Mouse (Mus musculus) MEL (cell line): ENCODE measurements around the gene Ube4a. TPM values are rescaled to one million over a fixed set of nuclear protein-coding genes. Genes with fewer than 3 reads are reported as not detected.

ENCODE experiments used
- DNase-seq: peaks from one replicate; pipeline ENCODE4 v3.0.0; 2011; ENCODE audit warnings: low read depth, low spot score
- H3K27ac ChIP-seq: 2 replicates; pipeline ENCODE4 v1.5.1; 2012; ENCODE audit warnings: low read depth, mild to moderate bottlenecking, control low read depth, low read length, moderate library complexity; ENCODE audit not compliant: control insufficient read depth
- H3K27me3 ChIP-seq, 2 experiments: fragments of 150-350 bp in 1 of 2; sonication (generic) in 1 of 2; 2 replicates each; pipeline ENCODE4 v1.6.1; 2012; ENCODE audit warnings: low read length in 2 of 2, mild to moderate bottlenecking in 2 of 2, improper control_type of control experiment in 1 of 2, moderate library complexity in 1 of 2; ENCODE audit not compliant: insufficient read depth in 2 of 2, control insufficient read depth in 1 of 2
- H3K36me3 ChIP-seq, 2 experiments: 2 replicates each; pipeline ENCODE4 v1.6.1; 2012 to 2014; ENCODE audit warnings: low read length in 2 of 2, improper control_type of control experiment in 1 of 2, inconsistent platforms in 1 of 2, mild to moderate bottlenecking in 1 of 2; ENCODE audit not compliant: insufficient read depth in 2 of 2, control insufficient read depth in 1 of 2
- H3K4me1 ChIP-seq, 2 experiments: fragments of 150-350 bp in 1 of 2; sonication (generic) in 1 of 2; 2 replicates each; pipeline ENCODE4 v1.6.1; 2012; ENCODE audit warnings: low read length in 2 of 2, improper control_type of control experiment in 1 of 2, mild to moderate bottlenecking in 1 of 2; ENCODE audit not compliant: insufficient read depth in 2 of 2, control insufficient read depth in 1 of 2
- H3K4me3 ChIP-seq, 2 experiments: fragments of 150-350 bp in 1 of 2; sonication (generic) in 1 of 2; 2 replicates each; pipeline ENCODE4 v1.5.1; 2012; ENCODE audit warnings: low read depth in 2 of 2, low read length in 2 of 2, mild to moderate bottlenecking in 2 of 2, moderate library complexity in 2 of 2, control low read depth in 1 of 2, improper control_type of control experiment in 1 of 2; ENCODE audit not compliant: control insufficient read depth in 1 of 2, insufficient read depth in 1 of 2
- H3K79me2 ChIP-seq: 2 replicates; pipeline ENCODE4 v1.6.1; 2012; ENCODE audit warnings: mild to moderate bottlenecking, low read length, moderate library complexity; ENCODE audit not compliant: control insufficient read depth, poor library complexity, insufficient read depth
- H3K9ac ChIP-seq: 2 replicates; pipeline ENCODE4 v1.6.1; 2012; ENCODE audit warnings: low read depth, mild to moderate bottlenecking, control low read depth, low read length, moderate library complexity; ENCODE audit not compliant: control insufficient read depth, poor library complexity, severe bottlenecking
- H3K9me3 ChIP-seq: fragments of 150-350 bp; sonication (generic); replicated peaks from 2 replicates; pipeline ENCODE4 v1.6.1; 2012; ENCODE audit warnings: mild to moderate bottlenecking, low read length, improper control_type of control experiment, moderate library complexity; ENCODE audit not compliant: insufficient read depth
- CHD1 ChIP-seq: IDR thresholded peaks from 2 replicates; pipeline ENCODE4 v1.6.1; 2012; ENCODE audit warnings: low read depth, mild to moderate bottlenecking, inconsistent platforms, low read length, improper control_type of control experiment
- CHD2 ChIP-seq: IDR thresholded peaks from 2 replicates; pipeline ENCODE4 v1.6.1; 2011; ENCODE audit warnings: low read length, improper control_type of control experiment
- E2F4 ChIP-seq: IDR thresholded peaks from 2 replicates; pipeline ENCODE4 v1.6.1; 2011; ENCODE audit warnings: low read depth, low read length, improper control_type of control experiment, borderline replicate concordance
- ELF1 ChIP-seq: IDR thresholded peaks from 2 replicates; pipeline ENCODE4 v1.6.1; 2014; ENCODE audit warnings: low read depth, mild to moderate bottlenecking, inconsistent platforms, low read length, improper control_type of control experiment, moderate library complexity
- EP300 ChIP-seq, 2 experiments: IDR thresholded peaks; 2 replicates each; pipeline ENCODE4 v1.6.1; 2011; ENCODE audit warnings: improper control_type of control experiment in 2 of 2, low read length in 2 of 2, low read depth in 1 of 2, mild to moderate bottlenecking in 1 of 2
- ETS1 ChIP-seq: IDR thresholded peaks from 2 replicates; pipeline ENCODE4 v1.6.1; 2012; ENCODE audit warnings: low read depth, mild to moderate bottlenecking, inconsistent platforms, low read length, improper control_type of control experiment, moderate library complexity
- GABPA ChIP-seq: IDR thresholded peaks from 2 replicates; pipeline ENCODE4 v1.6.1; 2012; ENCODE audit warnings: low read depth, mild to moderate bottlenecking, inconsistent platforms, low read length, improper control_type of control experiment, moderate library complexity
- GATA1 ChIP-seq: IDR thresholded peaks from 2 replicates; pipeline ENCODE4 v1.6.1; 2011; ENCODE audit warnings: low read depth, low read length, improper control_type of control experiment
- HCFC1 ChIP-seq: IDR thresholded peaks from 2 replicates; pipeline ENCODE4 v1.6.1; 2012; ENCODE audit warnings: low read depth, mild to moderate bottlenecking, inconsistent platforms, low read length, improper control_type of control experiment, moderate library complexity
- JUND ChIP-seq: IDR thresholded peaks from 2 replicates; pipeline ENCODE4 v1.6.1; 2011; ENCODE audit warnings: low read depth, mild to moderate bottlenecking, improper control_type of control experiment, low read length
- KAT2A ChIP-seq: conservative IDR thresholded peaks from 2 replicates; pipeline ENCODE4 v1.6.1; 2012; ENCODE audit warnings: low read depth, low read length, improper control_type of control experiment, inconsistent platforms
- MAFK ChIP-seq: IDR thresholded peaks from 2 replicates; pipeline ENCODE4 v1.6.1; 2011; ENCODE audit warnings: low read depth, mild to moderate bottlenecking, low read length, improper control_type of control experiment, borderline replicate concordance
- MAX ChIP-seq: IDR thresholded peaks from 2 replicates; pipeline ENCODE4 v1.6.1; 2011; ENCODE audit warnings: low read length, improper control_type of control experiment
- MAZ ChIP-seq: IDR thresholded peaks from 2 replicates; pipeline ENCODE4 v1.6.1; 2012; ENCODE audit warnings: low read depth, mild to moderate bottlenecking, inconsistent platforms, low read length, improper control_type of control experiment
- MEF2A ChIP-seq: IDR thresholded peaks from 2 replicates; pipeline ENCODE4 v1.6.1; 2014; ENCODE audit warnings: low read depth, mild to moderate bottlenecking, inconsistent platforms, low read length, improper control_type of control experiment; ENCODE audit not compliant: poor library complexity, insufficient replicate concordance, severe bottlenecking; ENCODE audit errors: extremely low read depth
- MXI1 ChIP-seq: IDR thresholded peaks from 2 replicates; pipeline ENCODE4 v1.6.1; 2011; ENCODE audit warnings: mild to moderate bottlenecking, low read depth, low read length, improper control_type of control experiment
- MYB ChIP-seq: IDR thresholded peaks from 2 replicates; pipeline ENCODE4 v1.6.1; 2011; ENCODE audit warnings: mild to moderate bottlenecking, low read depth, low read length, improper control_type of control experiment
- MYC ChIP-seq: IDR thresholded peaks from 2 replicates; pipeline ENCODE4 v1.6.1; 2011; ENCODE audit warnings: low read depth, mild to moderate bottlenecking, low read length, improper control_type of control experiment, moderate library complexity
- NELFE ChIP-seq: IDR thresholded peaks from 2 replicates; pipeline ENCODE4 v1.6.1; 2011; ENCODE audit warnings: low read depth, low read length, improper control_type of control experiment
- NRF1 ChIP-seq: IDR thresholded peaks from 2 replicates; pipeline ENCODE4 v1.6.1; 2014; ENCODE audit warnings: low read depth, mild to moderate bottlenecking, inconsistent platforms, low read length, improper control_type of control experiment, moderate library complexity; ENCODE audit not compliant: poor library complexity, insufficient read depth, severe bottlenecking
- POLR2A ChIP-seq, 2 experiments: IDR thresholded peaks; 2 replicates each; pipeline ENCODE4 v1.6.1; 2011 to 2012; ENCODE audit warnings: low read length in 2 of 2, mild to moderate bottlenecking in 2 of 2, control low read depth in 1 of 2, improper control_type of control experiment in 1 of 2, low read depth in 1 of 2, moderate library complexity in 1 of 2; ENCODE audit not compliant: control insufficient read depth in 1 of 2, insufficient read depth in 1 of 2, poor library complexity in 1 of 2
- POLR2AphosphoS2 ChIP-seq: IDR thresholded peaks from 2 replicates; pipeline ENCODE4 v1.6.1; 2011; ENCODE audit warnings: low read length, improper control_type of control experiment
- POLR2AphosphoS5 ChIP-seq: IDR thresholded peaks from 2 replicates; pipeline ENCODE4 v1.6.1; 2012; ENCODE audit warnings: low read depth, borderline replicate concordance, mild to moderate bottlenecking, inconsistent platforms, low read length, moderate library complexity, mixed read lengths
- RAD21 ChIP-seq: IDR thresholded peaks from 2 replicates; pipeline ENCODE4 v1.6.1; 2011; ENCODE audit warnings: mild to moderate bottlenecking, low read depth, low read length, improper control_type of control experiment
- RCOR1 ChIP-seq: IDR thresholded peaks from 2 replicates; pipeline ENCODE4 v1.6.1; 2012; ENCODE audit warnings: low read depth, mild to moderate bottlenecking, inconsistent platforms, low read length, improper control_type of control experiment
- SIN3A ChIP-seq: IDR thresholded peaks from 2 replicates; pipeline ENCODE4 v1.6.1; 2012; ENCODE audit warnings: low read length, improper control_type of control experiment, inconsistent platforms
- SMC3 ChIP-seq: IDR thresholded peaks from 2 replicates; pipeline ENCODE4 v1.6.1; 2011; ENCODE audit warnings: low read depth, low read length, improper control_type of control experiment
- TAL1 ChIP-seq: IDR thresholded peaks from 2 replicates; pipeline ENCODE4 v1.6.1; 2012; ENCODE audit warnings: mild to moderate bottlenecking, inconsistent platforms, low read length, moderate library complexity, mixed read lengths
- TBP ChIP-seq: IDR thresholded peaks from 2 replicates; pipeline ENCODE4 v1.8.0; 2011; ENCODE audit warnings: low read depth, low read length, improper control_type of control experiment
- TCF12 ChIP-seq: IDR thresholded peaks from 2 replicates; pipeline ENCODE4 v1.6.1; 2014; ENCODE audit warnings: low read depth, mild to moderate bottlenecking, inconsistent platforms, low read length, improper control_type of control experiment, moderate library complexity
- UBTF ChIP-seq: IDR thresholded peaks from 2 replicates; pipeline ENCODE4 v1.6.1; 2012; ENCODE audit warnings: low read depth, mild to moderate bottlenecking, inconsistent platforms, low read length, improper control_type of control experiment, moderate library complexity, borderline replicate concordance; ENCODE audit not compliant: insufficient read depth
- USF1 ChIP-seq: IDR thresholded peaks from 2 replicates; pipeline ENCODE4 v1.6.1; 2014; ENCODE audit warnings: low read depth, mild to moderate bottlenecking, inconsistent platforms, low read length, improper control_type of control experiment, moderate library complexity
- USF2 ChIP-seq, 2 experiments: IDR thresholded peaks; 2 replicates each; pipeline ENCODE4 v1.6.1; 2011 to 2012; ENCODE audit warnings: improper control_type of control experiment in 2 of 2, low read length in 2 of 2, borderline replicate concordance in 1 of 2, inconsistent platforms in 1 of 2, low read depth in 1 of 2, mild to moderate bottlenecking in 1 of 2; ENCODE audit not compliant: insufficient read depth in 1 of 2
- ZC3H11A ChIP-seq: IDR thresholded peaks from 2 replicates; pipeline ENCODE4 v1.6.1; 2012; ENCODE audit warnings: low read depth, mild to moderate bottlenecking, inconsistent platforms, low read length, improper control_type of control experiment
- ZKSCAN1 ChIP-seq: IDR thresholded peaks from 2 replicates; pipeline ENCODE4 v1.6.1; 2012; ENCODE audit warnings: low read depth, mild to moderate bottlenecking, inconsistent platforms, low read length, improper control_type of control experiment, moderate library complexity
- ZMIZ1 ChIP-seq: IDR thresholded peaks from 2 replicates; pipeline ENCODE4 v1.6.1; 2012; ENCODE audit warnings: low read depth, mild to moderate bottlenecking, inconsistent platforms, low read length, improper control_type of control experiment, moderate library complexity
- ZNF384 ChIP-seq: IDR thresholded peaks from 2 replicates; pipeline ENCODE4 v1.6.1; 2012; ENCODE audit warnings: low read depth, mild to moderate bottlenecking, inconsistent platforms, low read length, improper control_type of control experiment
- polyA plus RNA-seq, 2 experiments: library from polyadenylated mRNA; stranded (reverse) in 1 of 2; unstranded in 1 of 2; fragments of >175 nt in 1 of 2; fragments of >200 nt in 1 of 2; gene quantifications; 2 replicates each; pipeline versions ENCODE4 v1.2.1 to v1.2.4; 2012; ENCODE audit warnings: low replicate concordance in 2 of 2, low read depth in 1 of 2; ENCODE audit not compliant: insufficient read length in 2 of 2, insufficient read depth in 1 of 2, missing spikeins in 1 of 2
- total RNA-seq: library from RNA; depleted of rRNA; stranded (reverse); fragments of 300-350 nt; gene quantifications from 2 replicates; pipeline ENCODE4 v1.2.3, GENCODE M21; 2012

The Ube4a gene
- total and polyA plus RNA-seq, 3 experiments = 24.2 to 37.9 (median 32.8) TPM

DNA sequence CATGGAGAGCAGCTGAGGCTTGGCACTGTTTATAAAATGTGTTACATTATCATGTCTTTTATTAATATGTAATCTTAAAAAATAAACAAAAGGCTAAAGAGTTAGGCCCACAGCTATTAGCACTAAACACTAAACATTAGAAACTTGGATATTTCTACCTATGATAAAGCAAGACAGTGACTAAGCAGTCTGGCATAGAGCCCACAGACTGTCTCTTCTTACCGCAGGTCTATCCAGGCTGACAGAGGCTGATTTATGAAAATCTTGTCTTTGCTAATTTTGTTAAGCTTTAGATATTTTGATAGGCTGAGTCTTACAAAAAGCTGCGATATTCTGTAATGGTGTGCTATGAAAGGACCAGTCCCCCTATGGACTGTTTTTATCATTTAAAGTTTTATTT, 27.9 kb upstream of the Ube4a start:
- peak overlapping the region in 1 of 2 experiments; percentile 44; a peak in 2 of 4 replicates for H3K4me3 ChIP-seq
- no peaks in the 10 kb centered on the region for H3K27me3 ChIP-seq
- H3K79me2 ChIP-seq = no peaks in the 10 kb centered on the region
- peak overlapping the region; percentile 92 for H3K27ac ChIP-seq
- H3K9me3 ChIP-seq = no peaks in the 10 kb centered on the region
- peaks cover 31 to 44% of the 10 kb centered on the region in 2 experiments for H3K4me1 ChIP-seq
- peak; percentile 95 for DNase-seq
- H3K9ac ChIP-seq = 0 out of 2 replicates have a peak overlapping the region, but pooled peaks have one; percentile 19
- peaks cover 0 to 42% of the 10 kb centered on the region in 2 experiments; a peak in 2 of 4 replicates for H3K36me3 ChIP-seq
- TF ChIP-seq MAZ (no peak), E2F4 (no peak), HCFC1 (peak; percentile 45; the same call in 1 of the 2 replicates), NELFE (no peak), RAD21 (no peak), POLR2AphosphoS5 (no peak), USF1 (no peak), SIN3A (peak; percentile 39), ZKSCAN1 (no peak), POLR2AphosphoS2 (no peak), EP300 (IDR thresholded peaks at IDR 0.05; ENCODE audit: low read depth in 1 of 2, low read length in 2 of 2) (peak; percentile 82), ZC3H11A (0 out of 2 replicates have a peak, but pooled peaks have one; percentile 10), POLR2A (IDR thresholded peaks at IDR 0.05; ENCODE audit: control insufficient read depth in 1 of 2, insufficient read depth in 1 of 2, low read depth in 1 of 2, low read length in 2 of 2, poor library complexity in 1 of 2) (no peak), UBTF (no peak), TCF12 (peak; percentile 61; the same call in 1 of the 2 replicates), RCOR1 (peak; percentile 69), ETS1 (peak; percentile 92), SMC3 (peak; percentile 12; the same call in 1 of the 2 replicates), GATA1 (peak; percentile 40; the same call in 1 of the 2 replicates), MXI1 (no peak), NRF1 (no peak), USF2 (IDR thresholded peaks at IDR 0.05; ENCODE audit: borderline replicate concordance in 1 of 2, insufficient read depth in 1 of 2, low read depth in 1 of 2, low read length in 2 of 2) (no peak), JUND (no peak), ZNF384 (no peak), ZMIZ1 (no peak), KAT2A (no peak), TAL1 (no peak), CHD2 (no peak), CHD1 (no peak), MAFK (0 out of 2 replicates have a peak, but pooled peaks have one; percentile 58), TBP (no peak), GABPA (0 out of 2 replicates have a peak, but pooled peaks have one; percentile 61), MEF2A (no peak), MYC (0 out of 2 replicates have a peak, but pooled peaks have one; percentile 29), MAX (peak; percentile 40; the same call in 1 of the 2 replicates), ELF1 (no peak), MYB (no peak)
